Mouse (Mus musculus) frontal cortex, adult (tissue): ENCODE data around the gene Nos3.

ENCODE experiments used
- ATAC-seq: cut with Nextera tagmentation; 2 replicates; pipeline ENCODE4 v1.9.2; 2017; ENCODE audit warnings: mild to moderate bottlenecking, moderate library complexity, mixed read lengths; ENCODE audit not compliant: low TSS enrichment

Gene Nos3

GRCm38 (mm10) chr5:24344477-24345051 lies 20.0 kb upstream of the Nos3 start:
- ATAC-seq: peak; percentile 42

GRCm38 (mm10) chr5:24346313-24346712 lies 18.3 kb upstream of the Nos3 start:
- no peak for ATAC-seq

GRCm38 (mm10) chr5:24347186-24347875 lies 17.3 kb upstream of the Nos3 start:
- ATAC-seq: no peak

- peak; percentile 28; the same call in 1 of the 2 replicates for ATAC-seq
Measured at GRCm38 (mm10) chr5:24348128-24348527, 16.5 kb upstream of the Nos3 start.

GRCm38 (mm10) chr5:24348546-24348945 lies 16.1 kb upstream of the Nos3 start:
- ATAC-seq: no peak

- ATAC-seq: no peak
Measured at GRCm38 (mm10) chr5:24350073-24350472, 14.5 kb upstream of the Nos3 start.

GRCm38 (mm10) chr5:24350531-24351250 lies 13.9 kb upstream of the Nos3 start:
- no peak for ATAC-seq

- ATAC-seq: peak; percentile 5; the same call in 1 of the 2 replicates
Measured at GRCm38 (mm10) chr5:24351278-24351677, 13.3 kb upstream of the Nos3 start, which contains the start of gene Kcnh2. Gene Kcnh2, minus strand, starts transcription at chr5:24351604.

GRCm38 (mm10) chr5:24351701-24352171 lies 12.9 kb upstream of the Nos3 start:
- ATAC-seq: peak; percentile 84

- peak; percentile 18; the same call in 1 of the 2 replicates for ATAC-seq
Measured at GRCm38 (mm10) chr5:24352251-24352859, 12.3 kb upstream of the Nos3 start.

- ATAC-seq: no peak
Measured at GRCm38 (mm10) chr5:24353327-24353726, 11.3 kb upstream of the Nos3 start.

GRCm38 (mm10) chr5:24356764-24357163 lies 7.8 kb upstream of the Nos3 start:
- peak; percentile 17; the same call in 1 of the 2 replicates for ATAC-seq

GRCm38 (mm10) chr5:24357461-24357860 lies 7.1 kb upstream of the Nos3 start:
- ATAC-seq: peak; percentile 20; the same call in 1 of the 2 replicates

GRCm38 (mm10) chr5:24360792-24361454 lies 3.7 kb upstream of the Nos3 start:
- ATAC-seq: peak; percentile 85

- no peak for ATAC-seq
Measured at GRCm38 (mm10) chr5:24363467-24363866, 1.1 kb upstream of the Nos3 start.

GRCm38 (mm10) chr5:24364061-24364460 lies 549 bp upstream of the Nos3 start:
- ATAC-seq: no peak

- no peak for ATAC-seq
Measured at GRCm38 (mm10) chr5:24364963-24365362, 353 bp downstream of the Nos3 start.

- ATAC-seq: no peak
Measured at GRCm38 (mm10) chr5:24365528-24365927, 918 bp downstream of the Nos3 start.

GRCm38 (mm10) chr5:24366426-24366825 lies 1.8 kb downstream of the Nos3 start:
- ATAC-seq: no peak

GRCm38 (mm10) chr5:24369767-24370166 lies 5.2 kb downstream of the Nos3 start:
- no peak for ATAC-seq

GRCm38 (mm10) chr5:24373807-24374206 lies 9.2 kb downstream of the Nos3 start:
- ATAC-seq: no peak

GRCm38 (mm10) chr5:24374216-24374615 lies 9.6 kb downstream of the Nos3 start:
- no peak for ATAC-seq
